Mouse (Mus musculus): ENCODE data around the gene Rp2. TPM values are rescaled to one million over a fixed set of nuclear protein-coding genes. Genes with fewer than 3 reads are reported as not detected.
"Not testable (repeated sequence)": the region's sequence is repeated elsewhere in the genome, so short reads cannot be mapped to it uniquely, and the experiment has no call there.

Rp2 gene
- total RNA-seq (2021) = 10 to 100 TPM; 10.4 TPM
- long read RNA-seq, experiment 1, full-length matches to known transcripts = 9 of 10 reads
- long read RNA-seq, experiment 1, partial matches to known transcripts = 1 of 10 reads
- long read RNA-seq, experiment 1, other reads (novel, unspliced or antisense) = 0 of 10 reads
- long read RNA-seq, experiment 2, full-length matches to known transcripts = 3 of 3 reads
- long read RNA-seq, experiment 2, partial matches to known transcripts = 0 of 3 reads
- long read RNA-seq, experiment 2, other reads (novel, unspliced or antisense) = 0 of 3 reads

DNA sequence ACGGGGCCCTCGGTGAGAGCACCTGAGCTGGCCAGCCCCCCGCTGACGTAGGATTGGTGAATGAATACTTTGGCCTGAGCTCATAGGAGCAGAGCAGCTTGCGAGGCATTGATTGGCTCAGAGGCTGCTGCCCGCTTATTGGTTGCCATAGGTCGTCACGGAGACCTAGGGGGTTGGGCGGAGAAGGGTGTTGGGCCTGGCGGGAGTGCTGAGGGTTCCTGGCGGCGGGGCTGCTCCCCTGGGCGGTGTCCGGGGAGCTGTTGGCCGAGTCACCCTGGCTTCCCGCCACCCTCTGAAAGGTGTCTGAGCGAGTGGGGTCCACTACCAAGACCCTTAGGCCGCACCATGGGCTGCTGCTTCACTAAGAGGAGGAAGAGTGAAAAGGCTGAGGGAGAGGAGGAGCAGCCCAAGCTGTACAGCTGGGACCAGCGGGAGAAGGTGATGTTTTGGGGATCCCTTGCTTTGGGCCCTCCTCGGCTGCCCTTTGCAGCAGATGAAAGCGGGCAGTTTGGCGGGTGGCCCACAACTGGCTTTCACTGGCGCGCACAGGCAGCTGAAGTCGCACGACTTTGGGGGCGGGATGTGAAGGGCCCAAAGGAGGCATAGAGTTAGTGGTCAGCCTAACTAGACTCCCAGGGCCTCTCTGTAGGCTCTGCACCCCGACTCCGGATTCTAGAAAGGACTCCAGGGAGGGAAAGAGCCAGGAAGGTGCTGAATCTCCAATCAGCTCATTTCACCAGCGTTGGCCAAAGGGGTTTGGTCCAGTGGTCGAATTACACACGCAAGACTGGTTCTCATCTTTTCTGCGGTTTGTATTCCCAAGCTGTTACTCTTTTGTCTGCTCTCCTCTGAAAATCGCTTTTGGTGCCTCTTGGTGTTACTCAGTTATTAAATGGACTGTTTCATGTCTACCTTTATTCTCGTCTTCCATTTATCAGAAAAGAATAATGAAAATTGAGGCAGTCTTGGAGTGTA is at the start of gene Rp2:
Gene Rp2 (plus strand): TSS at position 91 of the 975 bp plus-strand sequence.
- peak; percentile 79 to 90 for DNase-seq

DNA sequence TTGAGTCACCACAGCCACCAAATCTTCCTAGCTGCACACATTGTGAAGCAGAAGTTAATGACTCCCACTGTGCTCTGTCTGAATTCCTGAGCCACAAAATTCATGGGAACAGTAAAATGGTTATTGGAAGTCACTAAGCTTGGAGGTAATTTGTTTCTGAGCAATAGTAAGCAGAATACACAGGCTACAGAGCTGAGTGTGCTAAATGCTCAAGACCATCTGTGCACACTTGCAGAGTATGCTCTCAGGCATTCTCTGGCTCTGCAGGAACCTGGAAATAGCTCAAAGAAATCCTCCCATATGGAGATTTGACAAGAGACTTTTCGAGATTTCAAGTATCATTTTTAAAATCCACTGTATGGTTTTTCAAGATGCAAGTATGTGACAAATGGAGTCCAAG is 31.5 kb upstream of the Rp2 start:
- DNase-seq = no peak

DNA sequence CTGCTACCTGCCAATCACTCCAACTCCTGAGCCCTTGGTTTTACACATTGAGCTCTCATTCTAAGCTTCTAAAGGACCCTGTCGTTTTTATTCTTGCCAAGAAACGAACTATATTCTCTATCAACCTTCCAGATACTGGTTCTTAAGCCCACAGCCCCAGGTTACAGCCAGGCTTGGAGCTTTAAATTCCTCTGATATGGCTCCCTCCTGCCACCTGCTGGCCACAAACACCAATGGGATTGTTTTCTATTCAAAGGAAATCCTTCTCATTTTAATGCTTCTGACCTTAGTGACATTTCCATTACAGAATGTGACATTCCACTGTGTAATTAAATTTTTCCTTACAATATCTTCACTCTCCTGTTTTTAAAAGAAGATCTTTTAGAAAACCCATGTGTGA is 28.6 kb upstream of the Rp2 start:
- DNase-seq = peak; percentile 14 to 67

DNA sequence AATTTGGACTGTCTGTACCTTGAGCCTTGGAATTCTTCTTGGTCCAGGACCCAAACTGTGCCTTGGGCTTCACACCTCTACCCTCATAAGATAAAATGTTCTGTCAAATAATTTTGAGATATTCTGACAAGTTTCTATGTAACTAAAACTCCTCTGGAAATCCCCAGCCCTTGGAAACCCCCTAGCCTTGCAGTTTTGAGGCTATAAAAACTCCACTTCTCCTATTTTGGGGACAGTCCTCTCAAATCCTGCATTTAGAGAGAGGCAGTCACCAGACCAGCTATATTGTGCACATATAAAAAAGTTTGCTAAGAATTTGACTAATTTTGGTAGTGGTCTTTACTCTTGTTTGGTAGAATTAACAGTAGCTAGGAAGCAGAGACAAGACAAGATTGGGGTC is 19.3 kb upstream of the Rp2 start:
- peak in 1 of 2 experiments; percentile 4 for DNase-seq

DNA sequence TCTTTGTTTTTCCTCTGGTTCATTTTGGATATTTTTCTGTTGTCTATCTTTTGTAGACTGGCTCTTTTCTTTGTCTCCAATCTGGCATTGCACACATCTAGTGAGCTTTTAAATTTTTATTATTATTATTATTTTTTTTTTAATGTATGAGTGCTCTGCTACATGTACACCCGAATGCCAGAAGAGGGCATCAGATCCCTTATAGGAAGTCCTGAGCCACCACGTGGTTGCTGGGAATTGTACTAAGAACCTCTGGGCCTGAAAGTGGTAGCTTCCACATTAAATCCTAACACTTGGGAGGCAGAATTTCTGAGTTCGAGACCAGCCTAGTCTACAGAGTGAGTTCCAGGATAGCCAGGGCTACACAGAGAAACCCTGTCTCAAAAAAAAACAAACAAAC is 17.9 kb upstream of the Rp2 start:
- no peak for DNase-seq

DNA sequence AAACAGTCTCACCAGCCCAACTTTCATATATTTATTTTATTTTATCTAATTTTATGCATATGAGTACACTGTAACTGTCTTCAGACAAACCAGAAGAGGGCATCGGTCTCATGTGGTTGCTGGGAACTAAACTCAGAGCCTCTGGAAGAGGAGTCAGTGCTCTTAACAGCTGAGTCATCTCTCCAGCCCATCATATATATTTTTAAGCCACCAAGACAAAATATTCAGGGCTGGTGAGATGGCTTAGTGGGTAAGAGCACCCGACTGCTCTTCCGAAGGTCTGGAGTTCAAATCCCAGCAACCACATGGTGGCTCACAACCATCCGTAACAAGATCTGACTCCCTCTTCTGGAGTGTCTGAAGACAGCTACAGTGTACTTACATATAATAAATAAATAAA is 14.0 kb upstream of the Rp2 start:
- not testable (repeated sequence) for DNase-seq

DNA sequence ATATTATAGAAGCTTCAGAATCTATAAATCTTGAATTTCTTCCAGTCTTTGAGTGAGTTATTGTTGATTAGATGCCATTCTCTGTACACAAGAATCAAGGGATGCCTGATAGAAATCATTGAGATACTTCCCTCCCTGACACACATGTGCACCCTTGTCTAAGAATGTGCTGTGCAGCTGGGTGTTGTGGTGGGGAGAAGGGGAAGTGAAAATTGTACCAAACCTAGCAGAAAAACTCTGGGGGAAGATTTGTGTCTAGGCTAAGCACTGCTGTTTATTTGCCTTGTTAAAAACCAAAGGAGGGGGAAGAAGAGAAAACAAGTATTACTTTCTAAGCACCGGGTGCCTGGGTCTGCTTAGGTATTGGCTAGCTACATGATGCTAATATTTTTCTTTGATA is 9.0 kb upstream of the Rp2 start:
- DNase-seq = peak in 1 of 2 experiments; percentile 32

DNA sequence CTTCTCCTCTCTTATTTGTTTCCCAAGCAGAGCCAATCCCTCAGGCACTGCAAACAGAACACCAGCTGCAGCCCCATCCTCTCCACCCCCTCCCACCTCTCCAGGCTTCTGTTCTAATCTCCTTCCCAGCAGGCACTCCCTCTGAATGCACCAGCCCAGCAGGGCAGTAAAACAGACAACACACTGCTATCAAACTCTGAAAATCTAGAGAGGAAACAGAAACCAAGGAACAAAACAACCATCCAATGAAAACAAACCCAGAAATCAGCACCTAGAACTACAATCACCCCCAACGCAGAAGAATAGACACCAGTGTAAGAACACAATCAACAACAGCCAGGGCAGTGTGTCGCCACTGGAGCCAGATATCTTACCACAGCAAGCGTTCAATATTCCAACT is 8.0 kb upstream of the Rp2 start:
- DNase-seq = no peak

DNA sequence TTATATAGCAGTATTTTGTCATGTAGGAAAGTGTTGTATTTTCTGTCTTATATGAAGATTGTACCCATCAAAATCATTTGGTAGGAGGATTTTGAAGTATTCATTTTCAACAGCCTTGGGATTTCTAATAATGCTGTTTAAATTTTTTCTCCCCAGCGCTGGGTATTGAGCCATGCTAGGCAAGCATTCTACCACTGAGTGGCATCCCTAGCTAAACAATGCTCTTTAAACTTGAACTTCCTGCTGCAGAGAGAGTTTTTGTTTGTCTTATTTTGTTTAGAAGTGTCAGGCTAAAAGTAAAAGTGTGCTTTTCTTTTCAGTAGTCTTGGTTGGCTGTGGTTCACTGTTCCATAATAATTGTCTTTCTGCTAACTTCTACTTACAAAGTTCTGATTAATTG is 1.8 kb downstream of the Rp2 start:
- no peak for DNase-seq

DNA sequence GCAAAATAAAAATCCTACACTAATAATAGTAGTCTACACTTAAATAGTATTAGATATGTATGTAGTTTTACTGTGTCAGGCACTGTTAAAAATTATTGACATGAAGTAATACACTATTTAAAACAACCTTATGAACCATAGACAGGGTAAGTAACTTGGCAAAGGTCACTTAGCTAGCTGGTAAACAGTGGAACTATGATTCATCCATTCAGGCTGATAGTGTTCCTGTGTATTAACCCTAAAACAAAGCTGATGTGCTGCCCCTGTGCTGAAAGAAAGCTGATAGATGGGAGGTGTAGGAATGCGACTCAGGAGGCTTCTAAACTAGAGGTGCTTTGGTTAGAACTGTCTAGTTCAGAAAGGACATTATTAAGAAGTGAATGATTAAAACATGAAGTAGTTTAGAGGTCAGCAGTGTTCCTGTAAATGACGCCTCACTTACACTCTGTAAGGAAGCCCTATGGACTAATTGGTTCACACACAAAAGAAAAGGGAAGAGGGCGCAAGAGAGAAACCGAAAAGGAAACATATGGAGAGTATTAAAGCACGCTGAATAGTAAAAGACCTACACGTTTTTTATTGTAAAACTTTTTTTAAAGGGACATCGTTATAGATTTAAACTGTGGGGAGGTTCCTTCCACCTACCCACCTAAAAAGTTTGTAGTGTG is 15.2 kb downstream of the Rp2 start:
- DNase-seq = no peak

DNA sequence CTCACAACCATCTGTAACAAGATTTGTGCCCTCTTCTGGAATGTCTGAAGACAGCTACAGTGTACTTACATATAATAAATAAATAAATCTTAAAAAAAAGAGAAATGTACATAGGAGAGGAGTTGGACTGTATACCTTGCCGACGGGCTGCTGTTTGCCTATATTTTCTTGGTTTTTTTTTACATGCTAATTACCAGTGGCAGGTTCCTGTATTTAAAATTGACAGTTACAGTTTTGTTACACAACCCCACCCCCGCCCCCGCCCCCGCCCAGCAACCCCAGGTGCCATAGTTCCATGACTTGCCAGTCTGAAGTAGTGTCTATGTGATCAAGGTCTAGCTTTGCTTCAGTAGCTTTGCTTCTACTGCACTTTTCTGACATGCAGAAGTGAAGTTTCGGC is 18.0 kb downstream of the Rp2 start:
- DNase-seq = no peak

DNA sequence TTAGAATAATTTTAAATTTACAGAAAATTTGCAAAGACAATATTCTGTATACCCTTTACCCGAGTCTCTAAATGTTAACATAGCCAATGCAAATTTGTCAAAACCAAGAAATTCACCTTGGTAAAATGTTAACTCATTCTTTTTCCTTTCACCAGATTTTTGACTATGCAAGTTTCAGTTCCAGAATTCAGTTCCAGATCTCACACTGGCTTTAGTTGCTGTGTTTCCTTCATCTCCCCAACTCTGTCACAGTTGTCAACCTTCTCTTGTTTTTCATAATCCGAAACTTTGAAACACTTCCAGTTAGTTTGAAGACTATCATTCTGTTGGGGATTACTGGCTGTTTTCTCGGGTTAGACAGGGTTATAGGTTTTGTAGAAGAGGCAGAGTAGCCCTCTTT is 22.7 kb downstream of the Rp2 start:
- DNase-seq = no peak

DNA sequence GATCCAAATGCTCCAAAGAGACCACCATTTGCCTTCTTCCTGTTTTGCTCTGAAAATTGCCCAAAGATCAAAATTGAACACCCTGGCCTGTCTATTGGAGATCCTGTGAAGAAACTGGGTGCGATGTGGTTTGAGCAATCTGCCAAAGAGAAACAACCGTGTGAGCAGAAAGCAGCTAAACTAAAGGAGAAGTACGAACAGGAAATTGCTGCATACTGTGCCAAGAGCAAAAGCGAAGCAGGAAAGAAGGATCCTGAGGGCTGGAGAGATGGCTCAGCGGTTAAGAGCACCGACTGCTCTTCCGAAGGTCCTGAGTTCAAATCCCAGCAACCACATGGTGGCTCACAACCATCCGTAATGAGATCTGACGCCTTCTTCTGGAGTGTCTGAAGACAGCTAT is 27.7 kb downstream of the Rp2 start:
- DNase-seq = peak in 1 of 2 experiments; percentile 28

DNA sequence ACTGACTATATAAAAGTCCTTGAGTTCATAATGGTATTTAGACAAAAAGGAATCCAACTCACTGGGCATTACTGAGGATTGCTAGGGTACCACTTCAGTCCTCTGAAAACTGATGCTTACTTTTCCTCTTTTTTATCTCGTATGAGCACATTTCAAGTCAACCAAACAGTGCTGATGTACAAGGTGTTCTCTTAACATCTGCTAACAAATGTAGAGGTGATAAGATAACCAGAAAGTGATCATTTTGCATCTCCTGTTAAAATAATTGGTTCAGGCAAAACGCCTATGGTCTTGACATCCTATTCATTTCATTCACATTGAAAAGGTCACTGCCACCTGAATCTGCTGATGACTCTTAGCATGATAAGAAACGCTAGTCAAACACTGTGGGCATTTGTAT is 28.7 kb downstream of the Rp2 start:
- DNase-seq = no peak

DNA sequence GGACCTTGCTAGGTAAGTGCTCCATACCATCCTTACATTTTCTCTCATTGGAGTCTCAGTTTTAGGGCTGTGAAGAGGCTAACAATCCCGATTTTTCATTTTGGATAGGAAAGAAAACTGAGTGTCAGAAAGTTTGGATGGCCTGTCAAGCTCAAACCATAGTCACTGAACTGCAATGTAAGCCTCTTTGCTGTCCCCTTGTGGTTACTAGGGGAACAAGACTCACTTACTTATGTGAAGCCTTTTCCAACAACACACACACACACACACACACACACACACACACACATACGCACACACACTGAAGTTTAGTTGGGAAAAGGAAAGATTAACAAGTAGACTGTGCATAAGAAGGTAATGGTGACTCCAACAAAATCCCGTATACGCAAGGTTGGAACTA is 39.8 kb downstream of the Rp2 start:
- no peak for DNase-seq

DNA sequence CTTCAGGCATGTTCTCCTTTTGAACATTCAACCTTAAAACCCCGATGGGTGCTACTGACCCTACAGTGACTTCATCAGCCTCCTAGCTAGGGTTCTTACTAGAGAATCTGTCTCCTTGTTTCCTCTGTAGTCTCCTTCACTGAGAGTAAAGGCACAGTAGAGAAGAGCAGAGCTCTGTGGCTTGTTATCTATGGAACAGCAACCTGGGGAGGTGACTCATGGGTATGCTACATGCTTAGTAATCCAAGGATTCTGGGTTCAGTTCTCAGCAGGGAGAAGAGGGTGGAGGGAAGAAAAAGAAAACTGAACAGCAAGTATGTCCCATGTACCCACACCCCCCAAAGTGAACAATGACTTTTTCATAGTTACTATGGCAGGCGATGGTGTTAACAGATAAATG is 42.6 kb downstream of the Rp2 start:
- no peak for DNase-seq

DNA sequence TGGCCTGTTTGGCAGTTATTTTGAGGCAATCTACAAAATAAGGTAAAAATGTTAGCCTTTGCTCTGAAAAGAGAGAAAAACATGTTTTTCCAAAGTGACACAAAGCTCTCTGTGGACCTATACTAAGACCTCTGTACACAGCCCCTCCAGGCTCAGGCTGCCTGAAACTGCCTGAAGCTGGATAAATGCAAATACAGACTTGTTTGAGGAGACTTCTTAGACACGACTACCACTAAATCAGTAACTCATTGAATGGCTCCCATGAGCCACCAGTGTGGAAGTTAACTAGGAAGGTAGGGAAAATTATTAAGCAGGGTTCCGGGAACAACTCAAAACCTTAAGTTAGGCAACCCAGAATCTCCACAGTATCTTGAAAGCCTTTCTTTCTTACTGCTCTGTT is 43.4 kb downstream of the Rp2 start:
- no peak for DNase-seq

DNA sequence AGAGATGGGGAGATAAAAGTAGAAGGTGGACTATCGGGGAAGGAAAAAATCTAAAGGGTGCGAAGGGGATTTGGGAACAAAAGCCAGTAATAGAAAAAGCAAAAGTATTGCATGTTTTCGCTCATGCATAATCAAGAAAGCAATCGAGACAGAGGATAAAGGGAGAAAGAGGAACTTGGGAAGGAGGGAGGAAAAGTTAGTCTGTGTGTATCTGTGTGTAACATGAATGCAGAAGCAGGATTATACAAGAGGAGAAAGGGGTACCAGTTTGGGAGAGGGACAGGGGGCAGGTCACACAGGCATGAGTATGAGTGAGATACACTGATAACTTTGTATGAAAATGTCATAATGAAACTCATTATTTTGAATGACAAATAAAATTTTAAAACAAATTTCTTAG is 47.1 kb downstream of the Rp2 start:
- DNase-seq = no peak

DNA sequence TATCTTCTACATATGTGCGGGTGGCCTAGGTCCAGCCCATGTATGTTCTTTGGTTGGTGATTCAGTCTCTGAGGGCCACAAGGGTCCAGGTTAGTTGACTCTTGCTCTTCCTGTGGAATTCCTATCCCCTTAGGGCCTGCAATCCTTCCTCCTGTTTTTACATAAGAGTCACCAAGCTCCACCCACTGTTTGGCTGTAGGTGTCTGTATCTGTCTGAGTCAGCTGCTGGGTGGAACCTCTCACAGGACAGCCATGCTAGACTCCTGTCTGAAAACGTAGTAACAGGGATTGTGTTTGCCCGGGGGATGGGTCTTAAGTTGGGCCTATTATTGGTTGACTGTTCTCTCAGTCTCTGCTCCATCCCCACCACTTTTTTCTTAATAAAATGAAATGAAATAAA is 47.9 kb downstream of the Rp2 start:
- no peak for DNase-seq

DNA sequence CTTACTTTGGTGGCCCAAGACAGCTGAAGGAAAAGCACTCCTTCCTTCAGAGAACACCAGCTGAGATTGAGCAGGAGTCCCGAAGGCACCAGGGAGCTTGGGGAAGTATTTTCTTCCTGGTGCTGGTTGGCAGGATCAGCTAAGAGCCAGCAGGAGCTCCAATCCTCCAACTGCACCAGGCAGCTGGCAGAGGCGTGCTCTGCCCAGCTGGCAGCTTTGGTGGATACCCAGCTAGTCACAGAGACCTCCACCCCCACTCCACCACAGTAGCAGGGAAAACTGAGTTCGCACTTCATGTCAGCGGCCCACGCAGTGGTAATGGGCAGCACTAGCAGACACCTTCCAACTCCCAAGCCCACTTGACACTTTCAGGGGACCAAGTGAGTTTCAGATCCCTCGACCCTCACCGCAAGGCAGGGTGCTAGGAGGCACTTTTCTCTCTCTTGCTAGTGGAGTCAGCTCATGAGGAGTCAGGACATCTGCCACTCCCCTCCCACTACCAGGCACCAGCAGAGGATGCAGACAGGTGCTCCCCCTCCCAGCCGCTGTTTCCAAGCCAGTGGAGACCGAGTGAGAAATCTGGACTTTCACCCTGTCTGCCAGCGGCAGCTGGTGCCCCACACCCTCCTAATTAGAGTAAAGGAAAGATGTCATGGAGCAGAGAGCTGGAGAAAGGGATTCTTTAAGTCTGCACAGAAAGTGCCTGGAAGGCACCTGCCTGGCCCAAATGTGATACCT is 50.8 kb downstream of the Rp2 start:
- no peak for DNase-seq

DNA sequence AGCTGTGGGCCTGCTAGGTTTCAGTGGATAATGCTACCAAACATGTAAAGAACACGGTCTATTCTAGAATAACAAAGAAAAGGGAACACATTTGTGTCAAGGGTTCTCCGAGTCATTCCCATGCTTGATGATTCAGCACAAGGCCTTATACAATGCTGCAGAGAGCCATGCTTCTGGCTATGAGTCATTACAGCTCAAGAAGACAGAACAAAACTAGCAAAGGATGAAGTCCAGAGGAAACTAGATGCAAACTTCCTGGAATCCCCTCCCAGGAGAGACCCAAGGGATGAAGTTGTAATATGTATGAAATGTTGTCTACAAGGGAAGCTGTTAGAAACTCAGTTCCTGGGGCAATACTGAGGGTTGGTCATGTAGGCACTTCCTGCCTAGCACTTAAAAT is 54.2 kb downstream of the Rp2 start:
- DNase-seq = no peak

DNA sequence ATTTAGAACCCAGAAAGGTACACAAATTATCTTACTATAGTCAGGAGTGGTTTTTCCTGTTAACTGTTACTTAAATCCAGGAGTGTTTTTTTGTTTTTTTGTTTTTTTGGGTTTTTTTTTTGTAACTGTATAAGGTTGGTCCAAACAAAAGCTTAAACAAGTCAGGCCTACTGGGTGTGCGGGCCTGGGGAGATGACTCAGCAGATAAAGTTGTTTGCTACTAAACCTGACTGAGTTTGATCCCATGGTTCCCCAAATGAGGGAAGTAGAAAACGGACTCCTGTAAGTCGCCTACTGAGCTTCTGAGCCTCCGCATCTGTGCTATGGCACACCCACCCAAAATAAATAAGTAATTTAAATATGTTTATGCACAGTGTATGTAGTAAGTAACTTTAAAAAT is 55.3 kb downstream of the Rp2 start:
- no peak for DNase-seq
